8 mouse cellular contexts compared by ENCODE assay signal in the genomic region with DNA sequence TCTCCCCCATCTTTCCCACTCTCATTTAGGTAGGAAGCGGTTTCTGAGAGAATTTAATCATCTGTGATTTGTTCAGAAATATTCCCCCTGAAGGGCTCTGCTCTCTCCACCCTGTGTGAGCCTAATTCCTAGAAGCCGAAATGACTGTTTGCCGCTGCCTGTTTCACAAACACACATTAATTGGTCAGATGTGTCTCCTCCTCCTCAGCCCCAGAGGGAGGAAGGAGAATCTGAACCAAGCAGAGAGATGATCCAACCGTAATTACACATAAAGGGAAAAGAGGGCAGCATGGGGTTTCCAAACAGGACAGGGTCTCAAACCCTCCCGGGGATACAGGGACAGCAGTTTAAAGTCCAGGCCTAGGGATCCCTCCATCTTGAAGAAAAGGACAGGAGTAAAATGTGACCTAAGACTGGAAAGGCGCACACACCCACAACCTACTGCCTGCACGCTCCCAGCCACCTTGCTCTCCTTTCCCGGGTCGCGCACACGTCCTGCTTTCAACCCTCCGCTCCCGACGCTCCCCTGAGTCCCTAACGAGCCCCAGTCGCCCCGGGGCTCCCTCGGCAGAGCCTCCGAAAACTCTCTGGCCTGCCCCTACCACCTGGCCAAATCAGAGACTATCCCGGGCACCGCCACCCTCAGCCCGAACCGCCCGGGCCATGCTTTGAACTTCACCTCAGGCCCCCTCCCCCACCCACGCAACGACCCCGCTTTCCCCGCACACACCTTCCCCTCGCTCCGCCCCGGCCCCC. TPM values are rescaled to one million over a fixed set of nuclear protein-coding genes. Genes with fewer than 3 reads are reported as not detected.
DNase-seq lines count a peak whose midpoint lies in the region; ATAC-seq lines count a peak whose summit lies in the region.

No protein-coding gene starts in this region.

- DNase-seq in adrenal gland, postnatal 36 days, result peak; percentile 40 to 48
- DNase-seq in heart, embryonic 10.5 days (ENCODE audit: low spot score), result peak; percentile 80
- DNase-seq in kidney, adult 9 months, result peak; percentile 65
- DNase-seq in liver, embryonic 13.5 days, result peak; percentile 42
- peak; percentile 52 for DNase-seq in naive thymus-derived CD4-positive, alpha-beta T cell, adult 2 months (ENCODE audit: low read depth)

- H3K9ac ChIP-seq in embryonic facial prominence, embryonic 12.5 days, result peak overlapping the region; percentile 96
- H3K9ac ChIP-seq in liver, embryonic 13.5 days, result peak overlapping the region; percentile 93
- peak overlapping the region; percentile 98 for H3K9ac ChIP-seq in stomach, embryonic 16.5 days (ENCODE audit: low read length)

- H3K9me3 ChIP-seq in embryonic facial prominence, embryonic 12.5 days, result no peaks in the 10 kb centered on the region
- no peaks in the 10 kb centered on the region for H3K9me3 ChIP-seq in heart, embryonic 10.5 days
- no peaks in the 10 kb centered on the region for H3K9me3 ChIP-seq in liver, embryonic 13.5 days (replicated peaks)
- no peaks in the 10 kb centered on the region for H3K9me3 ChIP-seq in stomach, embryonic 16.5 days (replicated peaks; ENCODE audit: control insufficient read depth, low read length)

- peak overlapping the region; percentile 87 for H3K4me3 ChIP-seq in embryonic facial prominence, embryonic 12.5 days
- H3K4me3 ChIP-seq in heart, embryonic 10.5 days, result peak overlapping the region; percentile 88
- peak overlapping the region; percentile 89 for H3K4me3 ChIP-seq in liver, embryonic 13.5 days (replicated peaks)
- H3K4me3 ChIP-seq in stomach, embryonic 16.5 days (replicated peaks; ENCODE audit: low read length), result peak overlapping the region; percentile 84

- ATAC-seq in CD4-positive, CD25-positive, alpha-beta regulatory T cell, adult 4 months, result peak; percentile 29
- peak; percentile 58; the same call in 1 of the 2 replicates for ATAC-seq in embryonic facial prominence, embryonic 12.5 days (ENCODE audit: insufficient number of reproducible peaks, insufficient read depth, low FRiP score, low TSS enrichment)
- ATAC-seq in liver, embryonic 13.5 days (ENCODE audit: low read depth), result peak; percentile 53
- ATAC-seq in stomach, embryonic 16.5 days (ENCODE audit: insufficient read depth, low FRiP score), result peak; percentile 34; the same call in 1 of the 2 replicates

- H3K4me1 ChIP-seq in embryonic facial prominence, embryonic 12.5 days, result peaks cover 30% of the 10 kb centered on the region
- H3K4me1 ChIP-seq in heart, embryonic 10.5 days, result peaks cover 43% of the 10 kb centered on the region
- H3K4me1 ChIP-seq in liver, embryonic 13.5 days (replicated peaks), result peaks cover 81% of the 10 kb centered on the region
- H3K4me1 ChIP-seq in stomach, embryonic 16.5 days (ENCODE audit: control insufficient read depth, insufficient read depth, low read length), result peaks cover 35% of the 10 kb centered on the region

- 1% methylated on average over 31 of the region's 31 CpGs for WGBS in embryonic facial prominence, embryonic 12.5 days
- WGBS in heart, embryonic 10.5 days, result under 1% methylated on average over 28 of the region's 31 CpGs
- 1% methylated on average over 28 of the region's 31 CpGs for WGBS in liver, embryonic 13.5 days (ENCODE audit: insufficient replicate concordance)
- 1% methylated on average over 25 of the region's 31 CpGs for WGBS in stomach, embryonic 16.5 days

- H3K27ac ChIP-seq in embryonic facial prominence, embryonic 12.5 days, result peak overlapping the region; percentile 99
- peak overlapping the region; percentile 100 for H3K27ac ChIP-seq in heart, embryonic 10.5 days
- H3K27ac ChIP-seq in liver, embryonic 13.5 days, result peak overlapping the region; percentile 95
- peak overlapping the region; percentile 98 for H3K27ac ChIP-seq in stomach, embryonic 16.5 days (ENCODE audit: low read length)

- H3K27me3 ChIP-seq in embryonic facial prominence, embryonic 12.5 days, result no peaks in the 10 kb centered on the region
- H3K27me3 ChIP-seq in heart, embryonic 10.5 days (ENCODE audit: insufficient read depth, poor library complexity, severe bottlenecking), result no peaks in the 10 kb centered on the region
- H3K27me3 ChIP-seq in liver, embryonic 13.5 days, result no peaks in the 10 kb centered on the region
- no peaks in the 10 kb centered on the region for H3K27me3 ChIP-seq in stomach, embryonic 16.5 days (ENCODE audit: control insufficient read depth, insufficient read depth, low read length)

- peak overlapping the region; percentile 62 for H3K4me2 ChIP-seq in embryonic facial prominence, embryonic 12.5 days (replicated peaks)
- H3K4me2 ChIP-seq in liver, embryonic 13.5 days, result peak overlapping the region; percentile 90
- H3K4me2 ChIP-seq in stomach, embryonic 16.5 days (ENCODE audit: low read depth, low read length), result peak overlapping the region; percentile 73

- no peaks in the 10 kb centered on the region; the same call in 1 of the 2 replicates for H3K36me3 ChIP-seq in embryonic facial prominence, embryonic 12.5 days
- no peaks in the 10 kb centered on the region for H3K36me3 ChIP-seq in heart, embryonic 10.5 days
- no peaks in the 10 kb centered on the region for H3K36me3 ChIP-seq in liver, embryonic 13.5 days
- no peaks in the 10 kb centered on the region for H3K36me3 ChIP-seq in stomach, embryonic 16.5 days (ENCODE audit: control insufficient read depth, insufficient read depth, low read length)

RNA-seq across cellular contexts. Expression of a gene that starts 0.6 kb away (rescaled TPM):
- polyA plus RNA-seq in CD4-positive, CD25-positive, alpha-beta regulatory T cell, adult 4 months (2017; shearing (Covaris generic)), result 1 to 10 TPM; 2.7 TPM
- total RNA-seq in adrenal gland, postnatal 36 days (2021), result 10 to 100 TPM; 25.1 to 31.1 TPM
- 9.3 and 10.1 TPM in 2 replicates for polyA plus RNA-seq in embryonic facial prominence, embryonic 12.5 days (2016; fragmentation: Nextera tagmentation; extraction: Ambion mirVana)
- polyA plus RNA-seq in heart, embryonic 10.5 days (2016; fragmentation: Nextera tagmentation; extraction: Ambion mirVana), result 5.8 and 7.7 TPM in 2 replicates
- 1.7 and 1.8 TPM in 2 replicates for polyA plus RNA-seq in liver, embryonic 13.5 days (2015; fragmentation: Nextera tagmentation; extraction: Ambion mirVana)
- 3.8 and 5.0 TPM in 2 replicates for polyA plus RNA-seq in stomach, embryonic 16.5 days (2015; fragmentation: Nextera tagmentation; extraction: Ambion mirVana)

Comparison
In these comparisons a context has a peak if more than half of its experiments do, and no peak if none do; other contexts are left out.
1. Peak in every context shown above with its lines: DNase-seq, ATAC-seq, H3K4me3 ChIP-seq and H3K27ac ChIP-seq.